Mouse (Mus musculus) midbrain, embryonic 14.5 days (tissue): ENCODE results near the gene Dmxl2. TPM values are rescaled to one million over a fixed set of nuclear protein-coding genes. Genes with fewer than 3 reads are reported as not detected.

ENCODE experiments used
- ATAC-seq: fragments of 200-750 bp; cut with Nextera tagmentation; 2 replicates; pipeline ENCODE4 v1.8.0; 2017; ENCODE audit warnings: moderate number of reproducible peaks, moderate library complexity; ENCODE audit not compliant: low FRiP score, low TSS enrichment
- DNase-seq: peaks from one replicate; pipeline ENCODE4 v3.0.0-alpha.2; 2015
- H3K27ac ChIP-seq: fragments of 300-500 bp; sonication (generic); replicated peaks from 2 replicates; pipeline ENCODE4 v1.5.1; 2014; ENCODE audit warnings: mild to moderate bottlenecking, low read depth, low read length, moderate library complexity
- H3K27me3 ChIP-seq: fragments of 300-500 bp; sonication (generic); 2 replicates; pipeline ENCODE4 v1.6.1; 2014; ENCODE audit warnings: low read length, control low read depth, mixed read lengths; ENCODE audit not compliant: control insufficient read depth, insufficient read depth
- H3K36me3 ChIP-seq: fragments of 300-500 bp; sonication (generic); 2 replicates; pipeline ENCODE4 v1.6.1; 2014; ENCODE audit warnings: low read length, control low read depth; ENCODE audit not compliant: control insufficient read depth, insufficient read depth
- H3K4me1 ChIP-seq: fragments of 300-500 bp; sonication (generic); 2 replicates; pipeline ENCODE4 v1.6.1; 2014; ENCODE audit warnings: mild to moderate bottlenecking, antibody characterized with exemption, low read length, control low read depth; ENCODE audit not compliant: control insufficient read depth, insufficient read depth
- H3K4me2 ChIP-seq: fragments of 300-500 bp; sonication (generic); 2 replicates; pipeline ENCODE4 v1.6.1; 2014; ENCODE audit warnings: mild to moderate bottlenecking, low read length, moderate library complexity
- H3K4me3 ChIP-seq: fragments of 300-500 bp; sonication (generic); replicated peaks from 2 replicates; pipeline ENCODE4 v1.5.1; 2014; ENCODE audit warnings: low read depth, low read length
- H3K9ac ChIP-seq: fragments of 300-500 bp; sonication (generic); replicated peaks from 2 replicates; pipeline ENCODE4 v1.6.1; 2014; ENCODE audit warnings: mild to moderate bottlenecking, low read length, moderate library complexity
- H3K9me3 ChIP-seq: fragments of 300-500 bp; sonication (generic); 2 replicates; pipeline ENCODE4 v1.6.1; 2016; ENCODE audit warnings: low read length, control low read depth, mixed read lengths; ENCODE audit not compliant: control insufficient read depth
- WGBS: fragments of 180-500 bp; shearing (Covaris S2); extraction: QIAGEN DNeasy Blood & Tissue Kit; methylation state at CpG from one replicate; pipeline ENCODE4 v1.1.7; 2014; 5-methylcytosine and 5-hydroxymethylcytosine counted together
- polyA plus RNA-seq: library from polyadenylated mRNA; unstranded; fragments of >200 nt; fragmentation: Nextera tagmentation; extraction: Ambion mirVana; gene quantifications from 2 replicates; pipeline ENCODE4 v1.2.1, GENCODE M21; 2014

Gene Dmxl2
- polyA plus RNA-seq, 1 experiment from 2014 or later = 64.9 TPM

DNA sequence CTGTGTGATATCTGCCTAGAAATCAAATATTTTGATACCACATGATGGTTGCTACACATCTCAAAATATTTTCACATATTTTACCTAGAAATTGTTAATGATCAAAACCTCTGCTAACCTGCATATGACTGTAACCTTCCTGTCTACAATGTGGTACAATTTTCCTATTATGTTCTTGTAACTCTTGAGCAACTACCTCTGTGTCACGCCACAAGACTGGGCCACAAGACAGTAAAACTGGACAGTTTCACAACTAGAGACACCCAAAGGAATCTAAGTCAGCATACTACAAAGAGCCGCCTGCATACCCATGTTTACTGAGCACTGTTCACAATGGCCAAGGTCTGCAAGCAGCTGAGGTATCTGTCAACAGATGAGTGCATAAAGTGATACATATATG is 32.1 kb downstream of the Dmxl2 start:
- Histone ChIP-seq H3K27me3 (no peaks in the 10 kb centered on the region), H3K4me2 (no peak overlapping the region), H3K4me3 (no peak overlapping the region), H3K9me3 (no peaks in the 10 kb centered on the region), H3K27ac (no peak overlapping the region), H3K36me3 (peaks cover 15% of the 10 kb centered on the region; the same call in 1 of the 2 replicates), H3K4me1 (no peaks in the 10 kb centered on the region), H3K9ac (no peak overlapping the region)
- WGBS = 95% methylated on average over 2 of the region's 2 CpGs
- DNase-seq (no peak), ATAC-seq (no peak)

DNA sequence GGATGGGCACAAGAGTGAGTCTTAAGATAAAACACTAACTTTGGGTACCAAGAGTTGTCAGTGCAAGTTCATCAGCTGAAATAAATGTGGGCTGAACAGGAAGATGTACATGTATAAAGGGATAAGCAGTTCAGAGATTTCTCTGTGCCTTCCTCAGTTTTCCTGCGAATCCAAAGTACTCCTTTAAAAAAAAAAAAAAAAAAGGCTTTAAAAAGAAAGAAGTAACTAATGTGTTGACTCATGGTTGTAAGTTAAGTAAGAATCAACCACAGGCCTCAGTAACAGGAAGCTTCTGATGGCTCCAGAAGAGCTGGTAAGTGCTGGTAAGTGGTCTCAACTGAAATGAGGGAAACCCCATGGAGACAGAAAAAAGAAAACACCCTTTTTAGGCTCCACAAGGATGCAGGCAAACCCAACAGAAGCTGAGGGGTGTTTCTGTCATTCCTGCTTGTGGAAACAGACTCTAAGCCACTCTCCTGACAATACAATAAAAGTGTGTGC is 33.9 kb downstream of the Dmxl2 start:
- H3K36me3 ChIP-seq = peaks cover 15% of the 10 kb centered on the region; the same call in 1 of the 2 replicates
- no peak overlapping the region for H3K4me3 ChIP-seq
- ATAC-seq = no peak

DNA sequence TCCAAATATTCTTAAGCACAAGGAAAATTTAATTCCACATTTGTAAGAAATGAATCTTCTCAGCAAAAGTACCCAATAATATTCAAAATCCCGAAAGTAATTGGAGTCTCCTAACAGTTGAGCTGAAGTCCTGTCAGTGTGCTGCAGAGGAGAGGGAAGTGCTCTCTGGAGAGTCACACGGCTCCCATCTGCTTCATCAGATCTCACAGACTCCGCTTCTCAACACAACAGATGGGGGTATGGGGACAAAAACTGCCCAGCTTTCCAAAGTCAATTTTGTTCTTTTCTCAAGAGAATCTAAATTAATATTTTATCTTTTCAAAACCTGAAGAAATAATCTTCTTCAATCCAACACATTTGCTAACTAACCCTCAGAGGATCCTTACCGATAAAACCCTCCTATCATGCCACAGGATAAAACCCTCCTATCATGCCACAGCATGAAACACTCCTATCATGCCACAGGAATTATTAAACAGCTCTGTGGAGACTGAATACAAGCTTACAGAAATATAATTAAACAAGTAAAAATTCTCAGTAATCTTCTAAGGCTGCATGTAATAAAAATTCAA is 37.9 kb downstream of the Dmxl2 start:
- H3K36me3 ChIP-seq = peaks cover 10% of the 10 kb centered on the region; the same call in 1 of the 2 replicates
- peak; percentile 4 for DNase-seq
- H3K9me3 ChIP-seq = no peaks in the 10 kb centered on the region
- H3K4me2 ChIP-seq = no peak overlapping the region
- H3K4me3 ChIP-seq = no peak overlapping the region
- H3K27ac ChIP-seq = no peak overlapping the region
- H3K4me1 ChIP-seq = no peaks in the 10 kb centered on the region
- no peak overlapping the region for H3K9ac ChIP-seq
- no peaks in the 10 kb centered on the region for H3K27me3 ChIP-seq
- WGBS = 62% methylated on average over 4 of the region's 4 CpGs
- no peak for ATAC-seq

More for the DNA sequence above, 33.9 kb downstream of the Dmxl2 start:
- Histone ChIP-seq H3K27me3 (no peaks in the 10 kb centered on the region), H3K4me1 (no peaks in the 10 kb centered on the region), H3K4me2 (no peak overlapping the region), H3K9ac (no peak overlapping the region), H3K27ac (no peak overlapping the region), H3K9me3 (no peaks in the 10 kb centered on the region)
- no peak for DNase-seq
- WGBS = 90% methylated on average over 1 of the region's 1 CpGs

DNA sequence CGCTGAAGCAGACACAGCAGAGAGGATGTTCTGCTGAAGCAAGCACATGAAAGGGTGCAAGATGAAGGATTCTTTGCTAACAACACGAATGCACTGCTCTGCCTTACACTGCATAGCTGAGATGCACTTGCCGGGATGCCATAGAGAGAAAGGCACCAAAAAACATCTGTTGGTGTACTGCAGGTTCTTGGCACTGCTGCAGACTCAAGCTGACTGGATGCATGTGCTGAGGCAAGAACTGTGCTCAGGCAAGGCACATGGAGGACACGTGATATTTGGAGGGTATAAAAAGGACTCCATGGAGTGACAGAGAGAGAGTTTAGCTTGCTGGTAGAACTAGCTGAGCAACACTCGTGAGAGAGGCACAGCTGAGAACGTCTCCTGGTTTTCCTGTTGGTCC is 62.4 kb downstream of the Dmxl2 start:
- H3K4me3 ChIP-seq = no peak overlapping the region
- no peaks in the 10 kb centered on the region for H3K9me3 ChIP-seq
- ATAC-seq (no peak), DNase-seq (no peak)
- H3K27me3 ChIP-seq = no peaks in the 10 kb centered on the region
- no peak overlapping the region for H3K4me2 ChIP-seq
- 0 out of 2 replicates have a peak, but pooled peaks cover 2% of the 10 kb centered on the region for H3K36me3 ChIP-seq
- no peak overlapping the region for H3K9ac ChIP-seq
- no peak overlapping the region for H3K27ac ChIP-seq
- WGBS = 91% methylated on average over 6 of the region's 6 CpGs
- no peaks in the 10 kb centered on the region for H3K4me1 ChIP-seq

DNA sequence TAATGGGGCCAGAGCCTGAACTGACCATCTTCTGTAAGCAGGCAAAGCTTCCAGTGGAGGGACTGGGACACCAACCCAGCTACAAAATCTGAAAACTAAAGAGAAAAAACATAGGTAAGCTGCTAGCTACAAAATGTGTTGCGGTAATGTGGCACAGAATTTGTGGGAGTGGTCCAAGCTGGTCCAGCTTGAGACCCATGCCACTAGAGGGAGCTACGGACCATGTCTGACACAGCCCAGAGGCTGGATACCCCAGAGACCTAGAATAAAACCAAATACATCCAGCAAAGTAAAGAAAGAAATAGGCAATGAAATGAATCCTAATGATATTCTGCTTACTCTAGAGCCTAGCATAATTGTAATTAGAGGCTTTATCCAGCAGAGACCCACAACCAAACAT is 63.2 kb downstream of the Dmxl2 start:
- DNase-seq = peak; percentile 83
- no peak overlapping the region for H3K9ac ChIP-seq
- no peaks in the 10 kb centered on the region for H3K4me1 ChIP-seq
- H3K27ac ChIP-seq = no peak overlapping the region
- H3K27me3 ChIP-seq = no peaks in the 10 kb centered on the region
- no peaks in the 10 kb centered on the region for H3K9me3 ChIP-seq
- 0 out of 2 replicates have a peak, but pooled peaks cover 2% of the 10 kb centered on the region for H3K36me3 ChIP-seq
- 40% methylated on average over 2 of the region's 2 CpGs for WGBS
- H3K4me3 ChIP-seq = no peak overlapping the region
- no peak overlapping the region for H3K4me2 ChIP-seq
- ATAC-seq = no peak

DNA sequence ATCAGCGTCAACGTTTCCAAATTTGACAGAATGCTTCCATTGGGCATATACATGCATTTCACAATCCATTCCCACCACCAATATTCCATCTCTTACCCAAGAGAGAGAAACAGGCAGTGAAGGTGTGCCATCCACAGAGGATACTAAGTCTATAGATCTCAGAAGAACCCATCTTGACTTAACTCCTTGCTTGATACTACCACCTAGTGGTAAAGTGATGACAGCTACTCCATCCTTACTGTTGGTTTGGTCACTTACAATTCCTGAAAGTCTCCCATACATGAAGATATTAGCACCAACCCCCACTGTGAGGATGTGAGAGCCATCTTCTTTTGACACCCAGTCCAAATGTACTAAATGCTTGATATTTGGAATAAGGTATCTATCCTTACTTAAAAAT is 85.2 kb downstream of the Dmxl2 start:
- Histone ChIP-seq H3K4me2 (no peak overlapping the region), H3K9ac (no peak overlapping the region), H3K4me1 (no peaks in the 10 kb centered on the region), H3K36me3 (peaks cover 27% of the 10 kb centered on the region), H3K27ac (no peak overlapping the region), H3K4me3 (no peak overlapping the region), H3K27me3 (no peaks in the 10 kb centered on the region), H3K9me3 (no peaks in the 10 kb centered on the region)
- DNase-seq (peak; percentile 7), ATAC-seq (no peak)
- WGBS = 92% methylated on average over 2 of the region's 2 CpGs

DNA sequence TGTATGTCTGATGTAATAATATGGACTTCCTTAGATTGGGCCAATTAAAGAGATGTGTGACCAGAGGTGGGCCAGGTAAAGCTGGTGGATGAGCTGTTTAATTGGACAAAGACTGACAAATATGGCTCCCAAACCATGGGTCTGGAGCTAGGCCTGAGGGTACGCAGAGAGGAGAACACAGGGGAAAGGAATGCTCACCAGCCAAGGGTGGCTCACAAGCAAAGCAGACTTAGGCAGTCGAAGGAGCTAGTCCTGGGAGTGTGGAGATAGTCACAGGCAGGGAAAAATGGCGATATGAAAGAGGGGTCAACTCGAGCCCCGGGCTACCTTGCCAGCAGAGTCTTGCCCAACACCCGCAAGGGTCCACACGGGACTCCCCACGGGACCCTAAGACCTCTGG is 144.7 kb downstream of the Dmxl2 start:
- DNase-seq = no peak
- Histone ChIP-seq H3K27ac (no peak overlapping the region), H3K4me3 (no peak overlapping the region), H3K4me1 (no peaks in the 10 kb centered on the region), H3K36me3 (no peaks in the 10 kb centered on the region), H3K4me2 (no peak overlapping the region), H3K27me3 (no peaks in the 10 kb centered on the region), H3K9me3 (no peaks in the 10 kb centered on the region), H3K9ac (no peak overlapping the region)
- ATAC-seq = no peak
- WGBS = 97% methylated on average over 8 of the region's 8 CpGs

DNA sequence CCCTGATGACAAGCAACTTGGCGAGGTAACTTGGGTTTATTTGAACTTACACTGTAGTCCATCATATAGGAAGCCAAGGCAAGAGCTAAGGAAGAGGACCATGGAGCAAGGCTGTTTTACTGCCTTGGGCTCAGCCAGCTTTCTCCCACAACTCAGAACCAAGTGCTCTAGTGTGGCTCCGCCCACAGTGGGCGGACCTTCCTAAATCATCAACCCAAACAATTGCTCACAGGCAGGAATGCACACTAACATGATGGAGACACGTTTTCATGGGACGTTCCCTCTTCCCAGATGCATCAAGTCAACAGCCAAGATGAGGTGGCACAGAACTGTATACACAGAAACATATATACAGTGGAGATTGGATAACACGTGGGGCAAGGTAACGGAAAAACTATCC is 159.4 kb downstream of the Dmxl2 start:
- no peak overlapping the region for H3K4me2 ChIP-seq
- DNase-seq (no peak), ATAC-seq (no peak)
- no peak overlapping the region for H3K27ac ChIP-seq
- WGBS = 80% methylated on average over 7 of the region's 7 CpGs
- no peak overlapping the region for H3K4me3 ChIP-seq
- no peaks in the 10 kb centered on the region for H3K9me3 ChIP-seq
- no peaks in the 10 kb centered on the region for H3K27me3 ChIP-seq
- no peaks in the 10 kb centered on the region for H3K4me1 ChIP-seq
- H3K36me3 ChIP-seq = no peaks in the 10 kb centered on the region
- no peak overlapping the region for H3K9ac ChIP-seq

DNA sequence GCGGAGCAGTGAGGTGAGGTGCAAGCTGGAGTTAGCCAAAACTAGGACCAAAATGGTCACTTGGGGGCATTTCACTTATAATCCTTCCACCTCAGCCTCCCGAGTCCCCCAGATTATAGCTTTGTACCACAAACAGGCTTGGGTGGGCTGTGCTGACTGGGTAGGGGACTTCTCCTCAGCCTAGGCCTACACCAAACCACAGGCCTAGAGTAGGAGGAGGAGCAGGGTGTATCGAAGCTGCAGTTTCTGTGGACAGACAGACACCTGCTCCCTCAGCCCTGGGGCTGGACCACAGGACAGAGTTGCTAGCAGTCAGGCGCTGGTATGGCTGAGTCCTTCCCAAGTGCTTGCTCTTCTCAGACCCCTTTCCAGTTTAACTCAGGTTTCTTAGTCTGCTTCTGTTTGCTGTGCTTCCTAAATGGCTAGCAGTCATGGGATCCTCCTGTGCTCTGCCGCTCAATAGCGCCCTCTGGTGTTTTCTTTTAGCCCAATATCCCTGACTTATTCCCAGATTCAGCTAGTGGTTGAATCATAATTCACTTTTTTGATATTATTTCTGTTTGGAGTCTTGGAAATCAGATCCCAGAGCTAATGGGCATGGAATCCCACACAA is 164.8 kb downstream of the Dmxl2 start:
- 52% methylated on average over 6 of the region's 6 CpGs for WGBS
- Histone ChIP-seq H3K4me1 (no peaks in the 10 kb centered on the region), H3K27me3 (no peaks in the 10 kb centered on the region), H3K27ac (no peak overlapping the region), H3K36me3 (no peaks in the 10 kb centered on the region), H3K9me3 (no peaks in the 10 kb centered on the region), H3K4me3 (no peak overlapping the region), H3K9ac (no peak overlapping the region), H3K4me2 (no peak overlapping the region)
- ATAC-seq = no peak
- DNase-seq = peak; percentile 92
